Comparison of ENCODE assay signal across 24 mouse cellular contexts in genomic region chr10:12696704-12697103, GRCm38 (mm10).
DNase-seq lines count a peak whose midpoint lies in the region; ATAC-seq and TF ChIP-seq lines count a peak whose summit lies in the region.
"Had no signal": no experiment of that assay in that cellular context is flagged by ENCODE, and none has a peak within 500 bp of the region (broad histone marks: within the 10 kb centered on the region; RNA-seq: fewer than 3 reads in every experiment).

No protein-coding gene starts in this region.

- peaks cover 6% of the 10 kb centered on the region; the same call in 1 of the 2 replicates for H3K4me1 ChIP-seq in heart, embryonic 10.5 days
- no peaks in the 10 kb centered on the region for H3K4me1 ChIP-seq in liver, postnatal 0 days (ENCODE audit: insufficient read depth)
- H3K4me1 ChIP-seq: forebrain, embryonic 10.5 days; forebrain, embryonic 12.5 days had no signal

- no peaks in the 10 kb centered on the region for H3K27me3 ChIP-seq in heart, embryonic 10.5 days (ENCODE audit: insufficient read depth, poor library complexity, severe bottlenecking)
- H3K27me3 ChIP-seq in C2C12 (ENCODE audit: control insufficient read depth, insufficient read depth, insufficient read length) (no peaks in the 10 kb centered on the region), myocyte (ENCODE audit: control insufficient read depth, insufficient read depth, insufficient read length) (no peaks in the 10 kb centered on the region)
- H3K27me3 ChIP-seq in liver, postnatal 0 days (ENCODE audit: insufficient read depth, low read length), result no peaks in the 10 kb centered on the region
- H3K27me3 ChIP-seq: embryonic facial prominence, embryonic 12.5 days; forebrain, embryonic 12.5 days had no signal

- H3K79me2 ChIP-seq in C2C12 (ENCODE audit: control insufficient read depth, insufficient read depth) (no peaks in the 10 kb centered on the region), myocyte (ENCODE audit: control insufficient read depth, insufficient read depth) (no peaks in the 10 kb centered on the region)

- H3K27ac ChIP-seq in heart, embryonic 10.5 days, result no peak overlapping the region
- H3K27ac ChIP-seq in liver, postnatal 0 days (ENCODE audit: low read depth), result no peak overlapping the region
- H3K27ac ChIP-seq: embryonic facial prominence, embryonic 10.5 days; embryonic facial prominence, embryonic 12.5 days; forebrain, embryonic 10.5 days; forebrain, embryonic 12.5 days had no signal

- H3K79me3 ChIP-seq in C2C12 (ENCODE audit: low read depth), result no peaks in the 10 kb centered on the region

- H3K4me3 ChIP-seq in heart, embryonic 10.5 days, result no peak overlapping the region
- H3K4me3 ChIP-seq in C2C12 (ENCODE audit: insufficient read depth, poor library complexity, severe bottlenecking), result no peak overlapping the region
- no peak overlapping the region for H3K4me3 ChIP-seq in myocyte
- no peak overlapping the region for H3K4me3 ChIP-seq in liver, postnatal 0 days (ENCODE audit: low read depth, low read length)
- H3K4me3 ChIP-seq: embryonic facial prominence, embryonic 10.5 days; embryonic facial prominence, embryonic 12.5 days; erythroblast, embryonic 14.5 days; forebrain, embryonic 10.5 days; forebrain, embryonic 12.5 days had no signal

- no peak overlapping the region for H3ac ChIP-seq in C2C12 (ENCODE audit: control insufficient read depth, insufficient read length, low read depth)
- no peak overlapping the region for H3ac ChIP-seq in myocyte (ENCODE audit: control insufficient read depth, insufficient read length)

- no peak overlapping the region for H3K4me2 ChIP-seq in myocyte (ENCODE audit: low read depth)
- no peak overlapping the region for H3K4me2 ChIP-seq in liver, postnatal 0 days (ENCODE audit: low read depth, low read length)
- H3K4me2 ChIP-seq: embryonic facial prominence, embryonic 12.5 days; forebrain, embryonic 12.5 days had no signal

- no peak for TF ChIP-seq EP300 in liver, postnatal 0 days (IDR thresholded peaks at IDR 0.05; ENCODE audit: low read depth)

- peaks cover 34% of the 10 kb centered on the region for H3K36me3 ChIP-seq in heart, embryonic 10.5 days
- peaks cover 38% of the 10 kb centered on the region for H3K36me3 ChIP-seq in C2C12 (ENCODE audit: control insufficient read depth, insufficient read depth)
- H3K36me3 ChIP-seq in myocyte (ENCODE audit: control insufficient read depth, insufficient read depth), result peaks cover 12% of the 10 kb centered on the region
- peaks cover 12% of the 10 kb centered on the region for H3K36me3 ChIP-seq in liver, postnatal 0 days (replicated peaks; ENCODE audit: insufficient read depth, low read length)
- H3K36me3 ChIP-seq: forebrain, embryonic 12.5 days had no signal

- no peaks in the 10 kb centered on the region for H3K9me3 ChIP-seq in heart, embryonic 10.5 days
- H3K9me3 ChIP-seq in liver, postnatal 0 days (ENCODE audit: low read length), result no peaks in the 10 kb centered on the region
- H3K9me3 ChIP-seq: embryonic facial prominence, embryonic 12.5 days; forebrain, embryonic 10.5 days; forebrain, embryonic 12.5 days had no signal

- TF ChIP-seq CTCF in C2C12 (IDR thresholded peaks at IDR 0.05; ENCODE audit: control insufficient read depth, insufficient read depth, insufficient read length), result no peak
- TF ChIP-seq CTCF in liver, postnatal 0 days (IDR thresholded peaks at IDR 0.05; ENCODE audit: low read depth), result no peak

- no peak overlapping the region for H3K9ac ChIP-seq in liver, postnatal 0 days (replicated peaks)
- H3K9ac ChIP-seq: embryonic facial prominence, embryonic 12.5 days; forebrain, embryonic 12.5 days had no signal

- DNase-seq in heart, embryonic 10.5 days (ENCODE audit: low spot score), result peak; percentile 30
- no peak for DNase-seq in heart, adult 18-20 months
- DNase-seq in embryo, embryonic 9.5 days (ENCODE audit: extremely low spot score), result no peak
- DNase-seq in liver, postnatal 0 days, result no peak
- DNase-seq: adrenal gland, adult 2 months; adrenal gland, postnatal 10 days; adrenal gland, postnatal 25 days; B cell, adult 2 months; cerebellum, adult 11 months; cerebellum, adult 18-20 months; cerebellum, adult 8-10 months; cerebellum, adult 9-11 months; cerebellum, postnatal 14 days; cerebellum, postnatal 36 days; embryo, embryonic 11 days had no signal

- ATAC-seq in liver, postnatal 0 days, result no peak
- ATAC-seq: forebrain, embryonic 14.5 days; forebrain, embryonic 16.5 days had no signal

- no peak for TF ChIP-seq POLR2A in myocyte (IDR thresholded peaks at IDR 0.05; ENCODE audit: insufficient read length, low read depth)

- WGBS in heart, embryonic 10.5 days, result 83% methylated on average over 6 of the region's 6 CpGs
- 78% methylated on average over 6 of the region's 6 CpGs for WGBS in liver, postnatal 0 days (ENCODE audit: insufficient replicate concordance)

TF ChIP-seq in C2C12, 6 proteins besides CTCF, POLR2A, EP300 and RAD21:
- TF ChIP-seq CEBPB (IDR thresholded peaks at IDR 0.05; ENCODE audit: low read depth) (peak; percentile 50), MAX (IDR thresholded peaks at IDR 0.05) (peak; percentile 56), MYOD1 (IDR thresholded peaks at IDR 0.05; ENCODE audit: control insufficient read depth, insufficient read length, low read depth) (no peak)

TF ChIP-seq in myocyte, 11 proteins besides CTCF, POLR2A, EP300 and RAD21:
- 0 out of 2 replicates have a peak, but pooled peaks have one; percentile 20 for TF ChIP-seq CEBPB (IDR thresholded peaks at IDR 0.05; ENCODE audit: insufficient read depth, poor library complexity, severe bottlenecking)
- no peak for TF ChIP-seq POLR2AphosphoS2 (IDR thresholded peaks at IDR 0.05; ENCODE audit: insufficient read length, low read depth)
- no peak for TF ChIP-seq USF1 (IDR thresholded peaks at IDR 0.05; ENCODE audit: low read depth)
- TF ChIP-seq SRF (IDR thresholded peaks at IDR 0.05; ENCODE audit: control insufficient read depth, insufficient read length, low read depth), result no peak
